Mouse (Mus musculus) erythroblast, embryonic 14.5 days (primary cell): ENCODE results near the gene Kcnma1.

Experiments
- GATA1 ChIP-seq: IDR thresholded peaks from 2 replicates; pipeline ENCODE4 v1.6.1; 2012; ENCODE audit warnings: low read length, inconsistent platforms, mixed read lengths
- TAL1 ChIP-seq: IDR thresholded peaks from 3 replicates; pipeline ENCODE4 v1.6.1; 2012; ENCODE audit warnings: low read length, inconsistent platforms, mixed read lengths

DNA sequence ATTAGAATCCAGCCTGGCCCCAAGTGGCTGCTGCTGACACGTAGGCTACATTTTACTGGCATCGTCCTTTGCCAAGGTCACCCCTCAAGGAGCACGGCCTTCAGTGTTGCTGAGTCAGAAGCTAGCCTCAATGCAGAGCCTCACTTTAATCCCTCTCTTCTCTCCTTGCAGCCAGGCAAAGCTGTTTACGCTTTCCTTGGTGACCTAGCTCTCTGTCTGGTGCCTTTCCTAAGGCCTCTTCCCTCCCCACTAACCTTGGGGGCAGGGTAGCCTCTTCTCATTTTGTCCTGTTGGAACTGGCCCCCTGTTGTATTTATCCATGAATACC lies 21.9 kb upstream of the Kcnma1 start:
- TF ChIP-seq GATA1 (no peak), TAL1 (no peak)
